Comparison of ENCODE assay signal across 14 mouse cellular contexts in the genomic region with DNA sequence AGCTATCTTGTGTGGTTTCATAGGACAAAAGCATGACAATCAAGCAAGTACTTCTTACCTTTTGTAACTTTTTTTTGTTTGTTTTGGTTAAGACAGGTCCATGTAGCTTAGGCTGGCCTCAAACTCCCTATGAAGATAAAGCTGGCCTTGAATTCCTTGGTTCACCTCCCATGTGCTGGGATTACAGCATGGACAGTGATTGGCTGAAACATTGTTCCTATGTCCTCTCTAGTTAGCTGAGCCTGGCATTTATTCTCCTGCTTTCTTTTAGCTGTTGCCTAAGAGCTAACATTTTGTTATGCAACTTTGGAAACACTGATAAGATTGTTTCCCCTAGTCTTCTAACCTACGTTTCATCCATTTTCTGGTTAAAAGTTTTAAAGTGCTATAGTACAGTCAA.
"Had no signal": no experiment of that assay in that cellular context is flagged by ENCODE, and none has a peak within 500 bp of the region (broad histone marks: within the 10 kb centered on the region; RNA-seq: fewer than 3 reads in every experiment).

No protein-coding gene starts in this region.

- DNase-seq: kidney, adult 8-10 months; kidney, postnatal 25 days; lung, postnatal 4 days; midbrain, embryonic 14.5 days; retina, postnatal 1 day; right cerebral cortex, postnatal 4 days; spleen, adult 18-20 months; thymus, postnatal 4 days had no signal

- H3K9ac ChIP-seq: neural tube, embryonic 12.5 days had no signal

- H3K4me2 ChIP-seq: neural tube, embryonic 12.5 days had no signal

- H3K4me3 ChIP-seq: left cerebral cortex, adult 2 months; limb, embryonic 10.5 days; midbrain, embryonic 10.5 days; neural tube, embryonic 12.5 days had no signal

- H3K9me3 ChIP-seq: limb, embryonic 10.5 days; midbrain, embryonic 10.5 days; neural tube, embryonic 12.5 days had no signal

- H3K4me1 ChIP-seq: limb, embryonic 10.5 days; midbrain, embryonic 10.5 days; neural tube, embryonic 12.5 days had no signal

- H3K36me3 ChIP-seq: limb, embryonic 10.5 days; midbrain, embryonic 10.5 days; neural tube, embryonic 12.5 days had no signal

- H3K27ac ChIP-seq: left cerebral cortex, adult 2 months; limb, embryonic 10.5 days; midbrain, embryonic 10.5 days; neural tube, embryonic 12.5 days had no signal

- ATAC-seq: inflammation-experienced regulatory T-cells, adult 6 months; intestine, postnatal 0 days had no signal

- H3K27me3 ChIP-seq: neural tube, embryonic 12.5 days had no signal
